Mouse (Mus musculus) duodenum, adult 2 months (tissue): ENCODE results near the gene Nlrp10. TPM values are rescaled to one million over a fixed set of nuclear protein-coding genes. Genes with fewer than 3 reads are reported as not detected.

Experiments used
- polyA plus RNA-seq: library from polyadenylated mRNA; depleted of rRNA; stranded (reverse); fragments of >200 nt; gene quantifications from 2 replicates; pipeline ENCODE4 v1.2.3, GENCODE M21; 2012; ENCODE audit warnings: low replicate concordance; rRNA removed

The Nlrp10 gene
- polyA plus RNA-seq, result 0.04 and 0.07 TPM in 2 replicates

GRCm38 (mm10) chr7:108929726-108930393 lies at the start of gene Nlrp10:
Nlrp10 (minus strand) TSS chr7:108930178.

GRCm38 (mm10) chr7:108950312-108950761 lies 20.4 kb upstream of the Nlrp10 start, which contains the start of gene Tub:
Tub (plus strand) TSS chr7:108950338.

GRCm38 (mm10) chr7:108933794-108934731 lies 4.1 kb upstream of the Nlrp10 start, which contains the start of gene Eif3f:
Eif3f (plus strand) TSS chr7:108934417.

GRCm38 (mm10) chr7:108894320-108894719 lies 35.7 kb downstream of the Nlrp10 start, which contains the start of gene Olfr519:
Olfr519 (minus strand) TSS chr7:108894420.

GRCm38 (mm10) chr7:108884906-108885305 lies 45.1 kb downstream of the Nlrp10 start, which contains the start of gene Olfr518:
Olfr518 (minus strand) TSS chr7:108885006.

GRCm38 (mm10) chr7:108872279-108872678 lies 57.7 kb downstream of the Nlrp10 start, which contains the start of gene Olfr517:
Olfr517 (minus strand) TSS chr7:108872379.

Other genes starting within 250 kb of the Nlrp10 start
- not detected in 2 replicates for gene Olfr512, start 216.9 kb downstream of the Nlrp10 start, polyA plus RNA-seq
- gene Olfr513, start 179.2 kb downstream of the Nlrp10 start, polyA plus RNA-seq, result not detected in 2 replicates
- gene Olfr514, start 104.2 kb downstream of the Nlrp10 start, polyA plus RNA-seq, result not detected in 2 replicates
- not detected in 2 replicates for gene Olfr516, start 79.6 kb downstream of the Nlrp10 start, polyA plus RNA-seq
- not detected in 2 replicates for gene Olfr517, start 57.8 kb downstream of the Nlrp10 start, polyA plus RNA-seq
- gene Olfr518, start 45.2 kb downstream of the Nlrp10 start, polyA plus RNA-seq, result not detected in 2 replicates
- not detected in 2 replicates for gene Olfr519, start 35.8 kb downstream of the Nlrp10 start, polyA plus RNA-seq
- gene Eif3f, start 4.2 kb upstream of the Nlrp10 start, polyA plus RNA-seq, result 278 and 415 TPM in 2 replicates
- gene Tub, start 20.2 kb upstream of the Nlrp10 start, polyA plus RNA-seq, result 0.44 and 0.92 TPM in 2 replicates
- 0.20 and 2.5 TPM in 2 replicates for gene Ric3, start 153.2 kb upstream of the Nlrp10 start, polyA plus RNA-seq
- 0.82 and 1.8 TPM in 2 replicates for gene Lmo1, start 245.0 kb upstream of the Nlrp10 start, polyA plus RNA-seq